Mouse (Mus musculus): Measurements from ENCODE around the gene Pip5k1c.
A peak's percentile ranks its signal among the peaks of the same experiment; 100 is the strongest.

Pip5k1c gene

DNA sequence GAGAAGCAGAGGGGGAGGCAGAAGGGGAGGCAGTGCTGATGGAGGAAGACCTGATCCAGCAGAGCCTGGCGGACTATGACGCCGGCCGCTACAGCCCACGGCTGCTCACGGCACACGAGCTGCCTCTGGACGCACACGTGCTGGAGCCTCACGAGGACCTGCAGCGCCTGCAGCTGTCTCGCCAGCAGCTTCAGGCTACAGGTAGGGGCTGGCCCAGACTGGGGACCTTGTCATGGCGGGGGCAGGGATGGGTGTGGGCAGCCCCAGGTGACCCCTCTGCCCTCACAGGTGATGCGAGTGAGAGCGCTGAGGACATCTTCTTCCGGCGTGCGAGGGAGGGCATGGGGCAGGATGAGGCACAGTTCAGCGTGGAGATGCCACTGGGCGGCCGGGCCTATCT is 32.4 kb downstream of the Pip5k1c start:
- DNase-seq, result no peak

DNA sequence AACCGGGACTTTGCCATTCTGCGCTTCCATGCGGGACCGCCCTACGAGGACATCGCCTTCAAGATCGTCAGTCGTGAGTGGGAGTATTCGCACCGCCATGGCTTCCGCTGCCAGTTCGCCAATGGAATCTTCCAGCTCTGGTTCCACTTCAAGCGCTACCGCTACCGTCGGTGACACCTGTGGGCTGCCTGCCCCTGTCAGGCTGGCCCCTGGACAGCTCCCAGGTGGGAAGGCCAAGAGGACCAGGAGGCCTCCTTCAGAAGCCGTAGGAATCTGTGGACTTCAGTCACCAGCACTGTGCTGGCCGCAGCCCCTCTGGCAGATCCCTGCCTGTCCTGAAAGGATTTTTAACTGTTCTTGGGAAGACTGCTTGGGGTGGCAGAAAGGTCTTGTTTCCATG is 33.0 kb downstream of the Pip5k1c start:
- no peak for DNase-seq

DNA sequence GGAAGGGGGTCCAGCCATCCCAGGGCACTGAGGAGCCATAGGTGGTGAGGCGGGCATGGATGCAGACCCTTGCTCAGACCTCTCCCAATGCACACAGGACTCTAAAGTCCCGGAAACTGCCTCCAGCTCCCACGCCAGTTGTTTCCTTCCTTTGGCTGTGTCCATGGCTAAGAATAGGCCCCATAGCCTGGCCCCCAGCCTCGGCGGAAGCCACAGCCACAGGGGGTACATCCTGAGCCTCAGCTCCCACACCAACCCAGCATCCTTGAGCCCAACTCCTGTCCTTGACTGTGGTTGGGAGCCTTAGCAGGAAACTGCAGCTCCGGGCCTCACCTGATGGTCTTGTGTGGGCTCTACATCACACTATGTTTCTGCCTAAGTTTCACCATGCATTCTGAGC is 34.1 kb downstream of the Pip5k1c start:
- DNase-seq, result peak; percentile 66

DNA sequence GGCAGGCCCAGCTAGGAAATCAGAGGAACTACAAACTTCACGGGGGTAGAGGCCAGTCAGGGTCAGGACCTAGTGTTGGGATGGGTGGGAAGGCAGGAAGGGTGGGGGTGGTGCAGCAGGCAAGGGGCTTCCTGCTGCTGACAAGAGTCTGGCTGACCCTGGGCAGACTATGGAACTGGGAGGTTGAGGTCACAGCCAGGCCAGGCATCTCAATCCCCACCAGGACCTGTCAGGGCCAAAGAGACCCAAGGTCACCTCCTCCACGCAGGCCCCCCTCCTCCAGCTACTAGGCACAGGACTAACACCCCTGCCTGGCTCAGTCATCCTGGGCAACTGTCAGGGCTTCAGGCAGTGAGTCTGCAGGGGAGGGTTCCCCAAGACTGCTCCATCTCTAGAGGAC is 35.2 kb downstream of the Pip5k1c start:
- DNase-seq, result peak; percentile 51

DNA sequence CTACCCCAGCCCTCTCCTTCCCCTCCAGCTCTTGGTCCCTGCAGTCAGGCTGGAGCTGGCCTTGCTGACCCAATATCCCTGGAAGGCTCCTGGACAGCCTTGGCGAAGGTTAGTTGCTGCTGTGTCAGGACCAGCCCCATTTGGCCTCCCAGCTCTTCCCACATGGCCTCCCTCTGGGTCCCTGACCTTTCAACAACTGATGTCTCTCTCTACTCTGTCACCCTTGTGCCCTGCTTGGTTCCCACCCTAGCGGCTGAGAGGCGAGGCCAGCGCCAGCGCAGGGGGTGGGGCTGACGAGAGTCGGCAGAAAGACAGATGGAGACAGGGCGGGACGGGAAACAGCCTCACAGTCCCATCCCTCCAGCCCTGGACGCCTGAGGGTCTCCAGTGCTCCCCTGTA is 35.6 kb downstream of the Pip5k1c start, which contains the start of gene Tbxa2r:
Gene Tbxa2r (plus strand): TSS at position 346 of the 400 bp plus-strand sequence.
- DNase-seq, result peak; percentile 80

DNA sequence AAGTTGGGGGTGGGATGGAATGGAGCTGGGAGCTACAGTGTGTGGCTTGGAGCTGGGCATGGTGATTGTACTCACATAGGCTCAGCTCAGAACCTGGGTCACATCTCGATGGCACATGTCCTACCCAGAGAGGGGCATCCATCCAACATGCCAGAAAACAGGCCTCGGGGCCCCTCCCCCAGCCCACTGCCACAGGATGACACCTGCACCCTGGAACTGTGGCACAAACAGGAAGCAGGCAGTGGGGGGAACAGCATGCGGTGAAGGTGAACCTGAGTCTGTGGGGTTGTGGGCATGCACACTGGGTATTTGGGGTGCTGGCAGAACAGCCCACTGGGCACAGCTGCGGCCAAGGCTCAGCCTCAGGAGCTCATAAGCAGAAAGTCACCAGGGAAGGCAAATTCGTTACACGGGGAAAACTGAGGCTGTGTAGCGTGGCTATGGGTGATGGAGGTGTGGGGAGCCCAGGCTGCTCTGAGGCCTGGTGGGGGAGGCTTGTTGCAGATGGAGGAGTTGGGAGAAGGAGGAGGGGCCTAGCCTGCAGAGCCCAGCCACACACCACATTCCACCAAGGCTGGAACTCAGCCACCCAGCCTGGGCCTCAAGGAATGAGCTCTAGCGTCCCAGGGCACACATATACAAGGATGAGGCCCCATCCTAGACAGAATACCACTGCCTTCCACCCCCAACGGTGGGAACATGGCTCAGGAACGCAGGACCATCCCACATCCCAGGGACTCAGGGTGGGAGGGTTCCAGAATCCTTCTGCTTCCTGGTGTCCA is 36.6 kb downstream of the Pip5k1c start:
- no peak for DNase-seq

DNA sequence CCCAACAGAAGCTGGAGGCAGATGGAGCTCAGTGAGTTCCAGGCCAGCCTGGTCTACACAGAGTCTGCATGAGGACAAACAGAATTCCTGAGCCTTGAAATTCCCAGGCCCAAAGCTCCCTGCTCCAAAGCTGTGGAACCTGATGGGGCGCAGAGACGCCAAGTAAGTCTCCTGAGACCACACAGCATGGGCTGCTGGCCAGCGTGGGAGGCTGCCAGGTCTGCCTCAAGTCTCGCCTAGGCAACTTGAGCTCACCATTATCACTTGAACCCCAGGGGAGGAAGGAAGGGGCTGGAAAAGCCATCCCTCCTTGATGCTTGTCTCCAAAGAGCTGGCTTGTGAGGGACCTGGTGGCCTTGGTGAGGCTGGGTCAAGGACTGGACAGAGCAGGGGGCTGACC is 37.2 kb downstream of the Pip5k1c start:
- DNase-seq, result no peak

DNA sequence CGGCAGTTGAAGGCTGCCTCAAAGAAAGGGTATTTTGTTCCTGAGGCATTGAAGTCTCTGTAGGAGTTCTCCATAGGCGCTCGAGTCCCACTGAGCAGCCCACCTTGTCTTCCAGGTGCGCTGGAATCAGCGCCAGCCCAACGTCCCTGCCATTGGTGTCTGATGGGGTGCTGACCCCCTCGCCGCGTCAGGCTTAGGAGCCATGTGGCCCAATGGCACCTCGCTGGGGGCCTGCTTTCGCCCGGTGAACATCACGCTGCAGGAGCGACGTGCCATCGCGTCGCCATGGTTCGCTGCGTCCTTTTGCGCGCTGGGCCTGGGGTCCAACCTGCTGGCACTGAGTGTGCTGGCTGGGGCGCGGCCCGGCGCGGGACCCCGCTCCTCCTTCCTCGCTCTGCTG is 39.5 kb downstream of the Pip5k1c start:
- DNase-seq, result no peak

DNA sequence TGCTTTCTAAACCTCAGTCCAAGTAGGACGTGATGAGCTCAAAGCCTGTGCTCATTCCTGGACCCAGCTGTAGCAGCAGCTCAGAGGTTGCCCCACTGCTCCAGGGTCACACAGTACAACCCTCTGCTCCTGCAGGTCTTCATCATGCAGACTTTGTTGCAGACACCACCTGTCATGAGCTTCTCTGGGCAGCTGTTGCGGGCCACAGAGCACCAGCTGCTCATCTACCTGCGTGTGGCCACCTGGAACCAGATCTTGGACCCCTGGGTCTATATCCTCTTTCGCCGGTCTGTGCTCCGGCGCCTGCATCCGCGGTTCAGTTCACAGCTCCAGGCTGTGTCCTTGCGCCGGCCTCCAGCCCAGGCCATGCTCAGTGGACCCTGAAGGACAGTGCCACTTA is 41.6 kb downstream of the Pip5k1c start:
- no peak for DNase-seq

DNA sequence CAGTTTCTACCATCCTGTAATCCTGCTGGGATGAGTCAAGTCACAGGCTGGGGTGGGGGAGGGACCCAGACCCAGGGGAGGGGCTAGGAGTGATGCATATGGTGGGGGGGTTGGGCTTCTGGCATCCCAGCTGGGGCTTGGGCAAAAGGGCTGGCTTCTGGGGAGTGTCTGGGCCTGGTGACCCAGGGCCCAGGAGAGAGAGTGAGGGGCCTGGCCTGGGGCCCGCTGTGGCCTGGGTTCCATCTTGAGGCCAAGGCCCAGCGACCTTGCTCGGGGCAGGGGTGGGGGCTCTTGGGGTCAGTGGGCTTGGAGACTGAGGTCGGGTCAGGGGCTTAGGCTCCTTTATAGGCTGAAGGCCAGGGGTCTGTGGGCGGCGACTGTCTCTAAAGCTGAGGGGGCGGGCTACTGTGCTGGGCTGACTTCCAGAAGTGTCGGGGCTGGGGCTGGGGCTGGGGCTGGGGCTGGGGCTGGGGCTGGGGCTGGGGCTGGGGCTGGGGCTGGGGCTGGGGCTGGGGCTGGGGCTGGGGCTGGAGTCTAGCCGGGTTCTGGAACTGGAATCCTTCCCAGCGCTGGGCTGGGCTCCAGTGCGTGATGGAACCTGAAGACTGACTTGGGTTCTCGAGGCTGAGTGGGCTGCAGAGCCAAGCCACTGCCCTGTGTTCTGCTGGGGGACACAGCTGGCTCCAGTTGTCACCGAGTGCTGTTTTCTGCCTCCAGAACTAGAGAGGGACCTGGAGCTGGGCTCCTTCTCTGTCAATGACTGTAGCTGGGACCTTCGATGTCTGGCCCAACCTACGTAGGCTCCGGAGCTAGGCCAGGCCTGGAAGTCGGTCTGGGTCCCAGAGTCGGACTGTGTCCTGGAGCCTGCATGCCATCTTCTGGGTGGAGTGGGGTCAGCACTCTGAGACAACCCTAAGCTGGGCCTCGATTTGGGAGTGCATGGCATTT is 42.9 kb downstream of the Pip5k1c start:
- no peak for DNase-seq

DNA sequence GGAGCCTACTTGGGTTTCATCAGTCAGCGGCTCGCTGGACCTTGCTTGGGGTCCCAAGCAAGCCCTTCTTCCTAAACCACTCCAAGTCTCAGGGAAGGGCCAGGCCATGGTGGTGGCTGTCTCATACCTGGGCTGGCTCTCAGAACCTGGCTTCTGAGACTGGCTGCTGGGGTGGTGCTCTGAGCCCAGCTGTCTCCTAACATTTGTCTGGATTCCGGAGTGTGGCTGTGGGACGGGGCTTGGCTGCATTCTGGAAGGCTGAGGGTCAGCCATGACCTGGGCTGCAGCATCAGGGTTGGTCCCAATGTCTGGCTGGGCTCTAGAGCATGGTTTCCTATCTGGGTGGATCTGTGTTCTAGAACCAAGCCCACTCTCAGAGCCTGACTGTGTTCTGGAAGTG is 43.8 kb downstream of the Pip5k1c start:
- no peak for DNase-seq

DNA sequence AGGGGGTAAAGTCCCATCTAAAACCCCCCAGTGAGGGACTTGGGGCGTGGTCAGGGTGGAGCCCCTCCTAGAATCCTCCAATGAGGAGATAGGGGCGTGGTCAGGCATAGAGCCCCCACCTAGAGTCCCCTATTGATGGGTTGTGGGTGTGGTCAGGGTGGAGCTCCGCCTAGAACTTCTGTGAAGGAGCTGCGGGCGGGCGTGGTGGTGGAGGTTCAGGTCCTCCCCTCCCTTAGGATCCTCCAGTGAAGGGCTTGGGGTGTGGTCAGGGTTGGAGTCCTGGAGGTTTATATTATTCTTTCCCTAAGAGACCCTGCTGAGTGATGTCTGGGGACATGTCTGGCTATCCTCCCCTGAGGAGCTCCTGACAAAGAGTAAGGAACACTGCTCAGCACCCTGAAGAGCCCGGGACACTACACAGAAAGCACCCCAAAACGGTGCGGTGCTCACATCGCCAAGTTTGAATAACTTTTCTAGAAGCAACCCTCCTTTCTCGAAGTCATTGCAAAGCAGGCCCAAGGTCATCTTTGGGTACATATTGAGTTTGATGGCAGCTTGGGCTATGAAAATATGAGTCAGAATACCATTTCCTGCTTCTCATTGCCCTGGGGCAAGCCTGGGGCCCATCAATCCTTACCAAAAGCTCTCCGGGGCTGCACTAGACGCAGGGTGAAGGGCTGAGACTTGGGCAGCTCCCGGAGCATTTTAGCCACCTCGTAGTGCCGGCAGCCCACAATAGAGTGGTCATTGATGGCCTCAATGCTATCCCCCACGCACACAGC is 48.0 kb downstream of the Pip5k1c start:
- DNase-seq, result no peak

DNA sequence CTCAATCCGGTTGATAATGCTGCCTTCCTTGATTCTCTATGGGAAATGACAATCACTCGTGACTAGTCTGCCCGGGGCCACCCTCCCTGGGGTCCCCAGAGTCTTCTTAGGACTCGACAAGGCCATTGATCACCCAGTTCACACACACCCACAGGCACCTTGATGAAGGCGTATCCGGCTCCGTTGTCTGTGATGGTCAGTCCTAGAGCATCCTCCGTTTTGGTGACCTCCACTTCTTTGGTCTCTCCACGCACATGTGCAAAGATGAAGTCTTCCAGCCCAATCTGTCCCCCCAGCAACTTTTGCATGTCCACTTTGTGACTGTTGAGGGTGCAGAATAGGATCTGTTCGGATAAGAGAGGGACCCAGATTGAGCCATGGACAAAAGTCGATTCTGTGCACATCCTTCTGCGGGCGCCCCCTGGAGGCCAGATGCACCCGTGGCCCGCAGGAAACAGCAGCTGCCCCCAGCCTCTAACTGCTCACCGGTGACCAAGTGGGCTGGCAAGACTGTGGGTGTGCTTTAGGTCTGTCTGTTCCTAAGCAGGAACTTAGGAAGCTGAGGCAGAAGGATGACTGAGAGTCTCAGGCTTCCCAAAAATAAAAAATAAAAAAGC is 48.7 kb downstream of the Pip5k1c start:
- peak; percentile 90 for DNase-seq

DNA sequence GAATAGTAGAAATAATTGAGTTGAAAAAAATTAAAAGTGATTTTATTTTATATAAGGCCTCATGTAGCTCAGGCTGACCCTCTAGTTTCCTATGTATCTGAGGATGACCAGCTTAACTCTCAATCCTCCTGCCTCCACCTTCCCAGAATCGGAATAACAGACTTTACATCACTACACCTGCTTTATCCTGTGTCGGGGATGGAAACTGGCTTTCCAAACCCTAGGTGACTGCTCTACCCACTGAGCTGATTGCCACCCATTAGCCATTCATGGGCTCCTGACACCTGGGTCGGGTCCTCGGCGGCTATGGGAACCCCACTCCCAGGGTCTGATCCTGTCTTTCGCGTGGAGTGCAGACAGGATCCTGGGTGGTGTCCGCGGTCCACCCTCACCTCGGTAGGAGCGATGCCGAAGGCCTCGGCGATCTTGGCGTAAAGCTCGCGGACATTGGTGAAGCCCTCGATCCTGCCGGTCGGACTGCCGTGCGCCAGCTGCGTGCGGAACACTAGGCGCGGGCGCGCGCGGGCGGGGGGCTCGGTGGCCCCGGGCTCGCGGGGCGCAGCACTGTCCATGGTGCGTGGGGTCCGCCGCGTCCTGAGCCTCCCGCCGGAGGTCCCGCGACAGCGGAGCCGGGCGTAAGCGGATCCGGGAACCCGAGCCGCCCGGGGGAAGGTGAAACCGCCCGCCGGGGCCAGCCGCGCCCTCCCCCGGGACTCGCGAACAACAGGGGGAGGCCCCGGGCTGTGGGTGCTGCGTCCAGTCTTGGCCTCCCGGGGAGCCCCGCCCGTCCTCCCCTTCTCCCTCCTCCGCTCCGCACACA is 50.1 kb downstream of the Pip5k1c start, which contains the start of gene Gipc3:
Gene Gipc3 (minus strand): TSS at position 581 of the 820 bp plus-strand sequence.
- no peak for DNase-seq

DNA sequence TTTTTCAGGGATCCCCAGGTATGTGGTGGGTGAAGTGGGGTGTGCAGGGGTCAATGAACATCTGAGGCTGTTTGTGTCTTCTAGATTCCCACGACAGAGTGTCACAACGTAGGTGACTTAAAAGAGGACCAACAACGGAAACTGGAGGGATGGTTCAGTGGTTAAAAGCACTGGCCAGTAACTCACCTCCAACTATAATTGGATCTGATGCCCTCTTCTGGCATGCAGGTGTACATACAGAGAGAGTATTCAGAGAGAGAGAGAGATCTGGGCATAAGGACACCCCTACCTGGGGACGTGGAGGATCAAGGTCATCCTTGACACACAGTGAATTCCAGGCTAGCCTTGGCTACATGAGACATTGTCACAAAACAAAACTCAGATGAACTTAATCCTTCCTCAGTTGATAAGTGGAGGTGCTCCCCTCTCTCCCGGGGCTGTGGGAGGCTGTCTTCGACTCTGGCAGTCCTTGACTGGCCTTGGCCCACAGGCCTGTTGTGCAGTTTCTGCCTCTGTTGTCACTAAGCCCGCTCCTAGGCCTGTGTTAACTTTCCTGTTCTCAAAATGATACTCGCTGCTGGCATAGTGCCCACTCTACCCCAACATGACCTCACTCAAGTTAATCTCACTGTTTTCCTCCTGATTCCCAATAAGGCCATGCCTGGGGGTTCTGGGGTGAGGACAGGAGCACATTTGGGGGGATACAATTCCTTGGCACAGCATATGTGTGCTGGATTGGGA is 51.8 kb downstream of the Pip5k1c start:
- no peak for DNase-seq

DNA sequence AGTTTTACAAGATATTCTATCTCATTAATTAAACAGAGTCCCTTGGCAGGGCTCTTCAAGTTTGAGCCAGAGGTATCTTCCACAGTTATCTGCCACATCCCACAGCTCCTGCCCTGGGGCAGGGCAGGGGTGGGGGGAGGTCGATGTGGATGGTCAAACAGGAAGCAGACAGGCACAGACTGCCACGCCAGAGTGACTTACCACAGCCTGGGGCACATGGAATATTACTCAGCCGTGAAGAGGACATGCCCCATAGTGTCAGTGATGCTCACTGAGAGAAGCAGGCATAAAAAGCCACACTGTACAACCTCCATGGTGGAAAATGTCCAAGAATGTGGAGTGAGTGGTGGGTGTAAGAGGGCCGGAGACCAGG is 52.4 kb downstream of the Pip5k1c start:
- no peak for DNase-seq

DNA sequence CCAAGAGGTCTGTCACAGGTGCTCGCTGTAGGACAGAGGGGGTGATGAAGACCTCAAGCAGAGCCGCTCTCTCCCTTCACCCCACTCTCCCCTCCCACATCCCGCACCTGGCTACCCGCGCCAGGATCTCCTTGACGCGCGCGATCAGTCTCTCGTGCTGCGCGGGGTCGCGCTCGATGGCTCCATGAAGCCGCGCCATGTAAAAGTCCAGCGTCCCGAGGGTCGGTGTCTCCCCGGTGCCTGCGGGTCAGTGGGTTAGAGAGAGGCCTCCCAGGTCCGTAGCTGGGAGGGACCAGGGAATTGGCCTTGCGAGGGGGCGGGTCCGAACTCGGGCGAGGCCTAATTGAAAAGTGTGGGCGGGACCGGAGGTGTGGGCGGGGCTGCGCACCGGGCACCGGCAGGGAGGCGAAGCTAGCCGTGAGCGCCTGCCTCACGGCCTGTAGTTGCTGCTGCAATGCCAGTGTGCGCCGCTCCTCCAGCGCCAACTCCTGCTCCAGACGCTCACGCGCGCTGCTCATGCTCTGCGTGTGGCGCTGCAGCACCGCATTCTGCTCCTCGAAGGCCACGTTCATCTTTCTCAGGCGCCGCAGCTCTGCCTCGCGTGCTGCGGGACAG is 53.8 kb downstream of the Pip5k1c start:
- peak; percentile 84 for DNase-seq

DNA sequence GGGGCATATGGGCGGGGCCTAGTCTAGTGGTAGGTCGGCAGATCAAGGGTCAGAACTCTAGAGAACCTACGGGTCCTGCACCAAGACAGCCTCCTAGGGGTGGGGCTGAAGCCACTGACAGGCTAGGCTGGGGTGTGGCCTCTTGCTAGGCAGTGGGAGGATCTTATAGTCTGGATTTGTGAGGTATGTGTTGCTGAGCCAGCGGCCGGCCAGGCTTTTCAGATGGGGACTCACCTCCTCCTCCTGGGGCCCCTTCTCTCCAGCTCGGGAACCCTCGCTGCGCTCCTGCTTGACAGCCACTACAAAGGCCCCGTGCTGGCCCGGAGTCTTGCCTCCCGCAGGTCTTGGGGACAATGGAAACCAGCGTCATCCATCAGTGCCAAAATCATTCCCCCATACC is 56.4 kb downstream of the Pip5k1c start:
- peak; percentile 75 for DNase-seq

DNA sequence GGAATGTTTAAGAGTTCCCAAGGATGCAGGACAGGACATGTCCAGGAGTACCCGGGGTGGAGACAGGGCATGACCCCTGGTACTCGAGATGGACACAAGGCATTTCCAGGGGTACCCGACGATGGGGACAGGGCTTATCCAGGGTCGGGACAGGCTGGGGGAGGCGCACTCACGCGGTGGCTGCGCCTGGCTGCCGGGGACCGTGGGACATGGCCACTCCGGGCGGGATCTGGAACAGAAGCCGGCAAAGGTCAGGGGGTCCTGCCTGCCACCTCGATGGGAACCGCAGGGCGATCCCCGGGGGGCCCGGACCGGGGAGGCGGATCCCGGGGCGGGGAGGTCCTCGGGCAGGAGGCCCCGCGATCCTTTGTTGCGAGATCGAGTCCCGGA is 57.2 kb downstream of the Pip5k1c start:
- no peak for DNase-seq

DNA sequence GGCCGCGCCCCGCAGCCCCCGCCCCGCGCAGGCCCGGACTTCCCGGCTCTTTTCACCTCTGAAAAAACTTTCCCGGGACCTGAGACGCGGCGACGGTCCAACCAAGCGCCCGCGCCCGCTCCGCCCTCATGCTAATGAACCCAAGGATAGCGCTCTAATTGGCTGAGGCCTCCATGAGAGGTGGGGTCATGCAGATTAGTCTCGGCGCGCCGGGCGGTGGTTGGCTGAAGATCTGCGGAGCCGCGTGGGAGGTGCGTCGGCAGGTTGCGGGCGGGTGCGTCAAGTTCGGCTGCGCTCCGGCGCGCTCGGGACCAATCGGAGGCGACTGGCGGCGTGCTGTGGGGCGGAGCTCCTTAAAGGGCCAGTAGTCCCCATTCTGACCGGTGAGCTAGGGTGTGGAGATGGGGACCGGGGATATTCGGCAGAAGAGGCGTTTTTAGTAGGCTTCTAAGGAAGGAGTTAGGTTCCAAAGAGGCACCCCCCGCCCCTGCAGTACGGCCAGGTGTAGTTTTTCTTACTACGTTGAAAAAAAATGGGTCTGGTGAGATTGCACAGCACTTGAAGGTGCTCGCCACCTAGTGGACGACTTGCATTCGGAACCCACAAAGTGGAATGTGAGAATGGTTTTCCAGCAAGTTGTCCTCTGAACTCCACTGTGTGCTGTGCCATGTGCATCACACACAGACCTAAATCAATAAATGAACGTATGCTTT is 57.7 kb downstream of the Pip5k1c start, which contains the start of gene Hmg20b:
Gene Hmg20b (minus strand): TSS at position 130 of the 713 bp plus-strand sequence.
- peak; percentile 100 for DNase-seq
